Mouse (Mus musculus): ENCODE measurements around the gene Nfyb. TPM values are rescaled to one million over a fixed set of nuclear protein-coding genes. Genes with fewer than 3 reads are reported as not detected.

The Nfyb gene
- polyA plus RNA-seq, 1 experiment from 2014 or later = 55.0 TPM

- no peak overlapping the region for H3K27ac ChIP-seq (ENCODE audit: low read depth, low read length)
- no peak overlapping the region for H3K4me2 ChIP-seq (replicated peaks; ENCODE audit: low read depth, low read length)
- no peak for ATAC-seq (ENCODE audit: low FRiP score, low TSS enrichment)
- WGBS = 88% methylated on average over 1 of the region's 1 CpGs
- H3K27me3 ChIP-seq (ENCODE audit: control insufficient read depth, insufficient read depth, low read length) = no peaks in the 10 kb centered on the region
- peaks cover 40% of the 10 kb centered on the region for H3K36me3 ChIP-seq (ENCODE audit: control insufficient read depth, insufficient read depth, low read length)
- H3K4me1 ChIP-seq (ENCODE audit: control insufficient read depth, insufficient read depth, low read length) = no peaks in the 10 kb centered on the region
- no peak overlapping the region for H3K4me3 ChIP-seq (ENCODE audit: low read length)
- H3K9ac ChIP-seq (ENCODE audit: low read depth, low read length) = no peak overlapping the region
- H3K9me3 ChIP-seq (ENCODE audit: control insufficient read depth, low read length) = no peaks in the 10 kb centered on the region
Measured at GRCm38 (mm10) chr10:82742578-82742977, 21.4 kb downstream of the Nfyb start.

- H3K36me3 ChIP-seq (ENCODE audit: control insufficient read depth, insufficient read depth, low read length) = peaks cover 35% of the 10 kb centered on the region
- H3K27me3 ChIP-seq (ENCODE audit: control insufficient read depth, insufficient read depth, low read length) = no peaks in the 10 kb centered on the region
- 92% methylated on average over 4 of the region's 4 CpGs for WGBS
- ATAC-seq (ENCODE audit: low FRiP score, low TSS enrichment) = no peak
- no peaks in the 10 kb centered on the region for H3K9me3 ChIP-seq (ENCODE audit: control insufficient read depth, low read length)
- no peak overlapping the region for H3K27ac ChIP-seq (ENCODE audit: low read depth, low read length)
- H3K9ac ChIP-seq (ENCODE audit: low read depth, low read length) = no peak overlapping the region
- H3K4me3 ChIP-seq (ENCODE audit: low read length) = no peak overlapping the region
- H3K4me1 ChIP-seq (ENCODE audit: control insufficient read depth, insufficient read depth, low read length) = no peaks in the 10 kb centered on the region
- no peak overlapping the region for H3K4me2 ChIP-seq (replicated peaks; ENCODE audit: low read depth, low read length)
Measured at GRCm38 (mm10) chr10:82741876-82742275, 22.1 kb downstream of the Nfyb start.

GRCm38 (mm10) chr10:82741354-82741753, 22.6 kb downstream of the Nfyb start:
- no peak overlapping the region for H3K4me3 ChIP-seq (ENCODE audit: low read length)
- H3K27me3 ChIP-seq (ENCODE audit: control insufficient read depth, insufficient read depth, low read length) = no peaks in the 10 kb centered on the region
- no peak overlapping the region for H3K27ac ChIP-seq (ENCODE audit: low read depth, low read length)
- H3K4me2 ChIP-seq (replicated peaks; ENCODE audit: low read depth, low read length) = no peak overlapping the region
- 89% methylated on average over 8 of the region's 8 CpGs for WGBS
- no peaks in the 10 kb centered on the region for H3K9me3 ChIP-seq (ENCODE audit: control insufficient read depth, low read length)
- H3K36me3 ChIP-seq (ENCODE audit: control insufficient read depth, insufficient read depth, low read length) = peaks cover 31% of the 10 kb centered on the region
- H3K9ac ChIP-seq (ENCODE audit: low read depth, low read length) = no peak overlapping the region
- ATAC-seq (ENCODE audit: low FRiP score, low TSS enrichment) = no peak
- no peaks in the 10 kb centered on the region for H3K4me1 ChIP-seq (ENCODE audit: control insufficient read depth, insufficient read depth, low read length)

GRCm38 (mm10) chr10:82699296-82699941, 64.5 kb downstream of the Nfyb start:
- Histone ChIP-seq H3K27ac (ENCODE audit: low read depth, low read length) (peak overlapping the region; percentile 17; the same call in 1 of the 2 replicates), H3K9me3 (ENCODE audit: control insufficient read depth, low read length) (no peaks in the 10 kb centered on the region), H3K4me2 (replicated peaks; ENCODE audit: low read depth, low read length) (peak overlapping the region; percentile 83), H3K9ac (ENCODE audit: low read depth, low read length) (peak overlapping the region; percentile 83), H3K27me3 (ENCODE audit: control insufficient read depth, insufficient read depth, low read length) (no peaks in the 10 kb centered on the region), H3K4me3 (ENCODE audit: low read length) (peak overlapping the region; percentile 95), H3K4me1 (ENCODE audit: control insufficient read depth, insufficient read depth, low read length) (0 out of 2 replicates have a peak, but pooled peaks cover 4% of the 10 kb centered on the region), H3K36me3 (ENCODE audit: control insufficient read depth, insufficient read depth, low read length) (peaks cover 12% of the 10 kb centered on the region)
- WGBS = under 1% methylated on average over 59 of the region's 59 CpGs
- peak; percentile 79 for ATAC-seq (ENCODE audit: low FRiP score, low TSS enrichment)

GRCm38 (mm10) chr10:82698712-82699261, 65.2 kb downstream of the Nfyb start:
- peak overlapping the region; percentile 83 for H3K9ac ChIP-seq (ENCODE audit: low read depth, low read length)
- H3K9me3 ChIP-seq (ENCODE audit: control insufficient read depth, low read length) = no peaks in the 10 kb centered on the region
- H3K27ac ChIP-seq (ENCODE audit: low read depth, low read length) = peak overlapping the region; percentile 61
- 0 out of 2 replicates have a peak, but pooled peaks cover 4% of the 10 kb centered on the region for H3K4me1 ChIP-seq (ENCODE audit: control insufficient read depth, insufficient read depth, low read length)
- H3K4me3 ChIP-seq (ENCODE audit: low read length) = peak overlapping the region; percentile 95
- peak overlapping the region; percentile 83 for H3K4me2 ChIP-seq (replicated peaks; ENCODE audit: low read depth, low read length)
- H3K27me3 ChIP-seq (ENCODE audit: control insufficient read depth, insufficient read depth, low read length) = no peaks in the 10 kb centered on the region
- H3K36me3 ChIP-seq (ENCODE audit: control insufficient read depth, insufficient read depth, low read length) = peaks cover 11% of the 10 kb centered on the region
- under 1% methylated on average over 39 of the region's 42 CpGs for WGBS
- ATAC-seq (ENCODE audit: low FRiP score, low TSS enrichment) = peak; percentile 95

Other genes with a start within 250 kb of the Nfyb start
- 56.2 and 67.2 TPM in 2 replicates for gene 1190007I07Rik, start 140.9 kb downstream of the Nfyb start, polyA plus RNA-seq (2014; fragmentation: Nextera tagmentation; extraction: Ambion mirVana)
- gene Tdg, start 134.3 kb downstream of the Nfyb start, polyA plus RNA-seq (2014; fragmentation: Nextera tagmentation; extraction: Ambion mirVana) = 99.4 and 186 TPM in 2 replicates
- 3.0 and 4.0 TPM in 2 replicates for gene Glt8d2, start 73.5 kb downstream of the Nfyb start, polyA plus RNA-seq (2014; fragmentation: Nextera tagmentation; extraction: Ambion mirVana)
- gene Hcfc2, start 68.0 kb downstream of the Nfyb start, polyA plus RNA-seq (2014; fragmentation: Nextera tagmentation; extraction: Ambion mirVana) = 25.5 and 27.3 TPM in 2 replicates
- gene Txnrd1, start 69.8 kb upstream of the Nfyb start, polyA plus RNA-seq (2014; fragmentation: Nextera tagmentation; extraction: Ambion mirVana) = 72.4 and 136 TPM in 2 replicates
- 0.34 and 0.81 TPM in 2 replicates for gene Eid3, start 102.5 kb upstream of the Nfyb start, polyA plus RNA-seq (2014; fragmentation: Nextera tagmentation; extraction: Ambion mirVana)
- gene Chst11, start 221.4 kb upstream of the Nfyb start, polyA plus RNA-seq (2014; fragmentation: Nextera tagmentation; extraction: Ambion mirVana) = 4.5 and 5.4 TPM in 2 replicates